Mouse (Mus musculus): ENCODE measurements at regions not wholly inside any gene's neighbourhood (a gene's known extent, or its start where the extent isn't known, plus 50 kb on each side); places are given as distances from the start of the nearest gene placed in this dataset.

DNA sequence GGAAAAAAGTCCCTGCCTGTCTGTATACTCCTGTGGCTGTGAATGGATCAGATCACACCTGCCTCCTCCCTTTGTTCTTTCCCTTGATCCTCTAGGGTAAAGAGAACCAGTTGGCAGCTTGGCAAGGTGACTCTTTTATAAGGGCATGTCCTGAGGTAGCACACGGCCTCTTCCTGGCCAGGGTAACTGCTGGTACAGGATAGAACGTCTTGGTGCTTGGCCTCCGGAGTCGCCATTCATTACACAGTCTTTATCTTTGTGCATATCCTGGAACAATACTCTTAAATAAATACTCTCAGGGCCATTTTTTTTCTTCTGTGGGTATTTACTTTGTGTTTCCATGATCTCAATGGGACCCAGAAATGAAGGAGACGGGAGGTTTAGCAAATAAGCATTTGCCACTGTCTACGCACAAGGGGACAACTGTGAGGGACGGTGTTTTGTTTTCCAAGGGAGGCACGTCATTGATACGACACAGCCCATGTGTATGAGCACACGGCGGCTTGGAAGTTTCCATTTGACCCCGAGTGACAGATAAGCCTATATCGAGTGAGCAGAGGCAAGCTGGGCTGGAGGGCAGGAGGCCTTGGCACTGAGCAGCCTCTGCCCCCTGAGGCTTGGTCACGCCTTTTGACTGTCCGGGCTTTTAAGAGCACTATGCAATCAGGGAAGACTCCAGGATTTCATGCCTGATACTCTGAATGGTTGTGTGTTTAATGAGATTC, 151.1 kb downstream of the Irs2 start:
- no peaks in the 10 kb centered on the region for H3K36me3 ChIP-seq (ENCODE audit: control insufficient read depth, insufficient read depth, low read length)
- no peak for DNase-seq
- WGBS: 92% methylated on average over 15 of the region's 15 CpGs
- H3K27me3 ChIP-seq (ENCODE audit: control insufficient read depth, insufficient read depth, low read length): no peaks in the 10 kb centered on the region
- no peak overlapping the region for H3K27ac ChIP-seq (ENCODE audit: control insufficient read depth, insufficient read depth, low read length)
- H3K4me3 ChIP-seq (ENCODE audit: control insufficient read depth, insufficient read depth, low read length): no peak overlapping the region
- TF ChIP-seq POLR2A (IDR thresholded peaks at IDR 0.05; ENCODE audit: control insufficient read depth, extremely low read depth, insufficient read depth, low read length, poor library complexity): no peak
- no peak for TF ChIP-seq CTCF (IDR thresholded peaks at IDR 0.05; ENCODE audit: borderline replicate concordance, control insufficient read depth, extremely low read depth, insufficient read depth, low read length, poor library complexity)
- H3K4me1 ChIP-seq (replicated peaks; ENCODE audit: control insufficient read depth, insufficient read depth, low read length): no peaks in the 10 kb centered on the region

- DNase-seq: no peak
- Histone ChIP-seq H3K4me1 (replicated peaks; ENCODE audit: control insufficient read depth, insufficient read depth, low read length) (no peaks in the 10 kb centered on the region), H3K27ac (ENCODE audit: control insufficient read depth, insufficient read depth, low read length) (no peak overlapping the region), H3K4me3 (ENCODE audit: control insufficient read depth, insufficient read depth, low read length) (no peak overlapping the region), H3K36me3 (ENCODE audit: control insufficient read depth, insufficient read depth, low read length) (no peaks in the 10 kb centered on the region), H3K27me3 (ENCODE audit: control insufficient read depth, insufficient read depth, low read length) (no peaks in the 10 kb centered on the region)
- TF ChIP-seq POLR2A (IDR thresholded peaks at IDR 0.05; ENCODE audit: control insufficient read depth, extremely low read depth, insufficient read depth, low read length, poor library complexity): no peak
- no peak for TF ChIP-seq CTCF (IDR thresholded peaks at IDR 0.05; ENCODE audit: borderline replicate concordance, control insufficient read depth, extremely low read depth, insufficient read depth, low read length, poor library complexity)
- 92% methylated on average over 3 of the region's 3 CpGs for WGBS
Observed at GRCm38 (mm10) chr8:10855696-10856095, 152.6 kb downstream of the Irs2 start.

- TF ChIP-seq CTCF (IDR thresholded peaks at IDR 0.05; ENCODE audit: borderline replicate concordance, control insufficient read depth, extremely low read depth, insufficient read depth, low read length, poor library complexity): no peak
- TF ChIP-seq POLR2A (IDR thresholded peaks at IDR 0.05; ENCODE audit: control insufficient read depth, extremely low read depth, insufficient read depth, low read length, poor library complexity): no peak
- no peaks in the 10 kb centered on the region for H3K27me3 ChIP-seq (ENCODE audit: control insufficient read depth, insufficient read depth, low read length)
- H3K27ac ChIP-seq (ENCODE audit: control insufficient read depth, insufficient read depth, low read length): no peak overlapping the region
- WGBS: 84% methylated on average over 4 of the region's 4 CpGs
- H3K4me1 ChIP-seq (replicated peaks; ENCODE audit: control insufficient read depth, insufficient read depth, low read length): no peaks in the 10 kb centered on the region
- DNase-seq: no peak
- no peak overlapping the region for H3K4me3 ChIP-seq (ENCODE audit: control insufficient read depth, insufficient read depth, low read length)
- H3K36me3 ChIP-seq (ENCODE audit: control insufficient read depth, insufficient read depth, low read length): no peaks in the 10 kb centered on the region
Observed at GRCm38 (mm10) chr8:10855131-10855530, 153.1 kb downstream of the Irs2 start.

DNA sequence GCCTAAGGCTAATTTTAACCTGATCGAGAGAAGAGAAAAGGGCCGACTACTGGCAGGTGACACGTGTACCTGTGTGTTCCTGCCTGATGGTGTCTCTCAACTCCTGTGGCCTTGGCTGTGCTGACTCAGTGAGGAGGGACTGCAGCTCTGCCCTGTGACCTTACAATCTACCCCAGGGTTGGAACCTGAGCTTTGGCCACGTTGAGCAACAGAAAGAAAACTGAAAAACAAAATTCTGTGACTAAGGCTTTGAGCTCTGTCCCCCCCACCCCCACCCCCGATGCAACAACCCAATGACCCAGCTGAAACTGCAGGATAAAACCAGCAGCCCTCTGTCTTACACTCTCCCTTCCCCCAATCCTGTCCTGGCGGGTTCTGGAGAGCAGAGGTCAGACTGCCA, 153.7 kb downstream of the Irs2 start:
- no peak overlapping the region for H3K27ac ChIP-seq (ENCODE audit: control insufficient read depth, insufficient read depth, low read length)
- no peaks in the 10 kb centered on the region for H3K27me3 ChIP-seq (ENCODE audit: control insufficient read depth, insufficient read depth, low read length)
- WGBS: 67% methylated on average over 6 of the region's 6 CpGs
- no peaks in the 10 kb centered on the region for H3K36me3 ChIP-seq (ENCODE audit: control insufficient read depth, insufficient read depth, low read length)
- no peak for DNase-seq
- TF ChIP-seq CTCF (IDR thresholded peaks at IDR 0.05; ENCODE audit: borderline replicate concordance, control insufficient read depth, extremely low read depth, insufficient read depth, low read length, poor library complexity) (no peak), POLR2A (IDR thresholded peaks at IDR 0.05; ENCODE audit: control insufficient read depth, extremely low read depth, insufficient read depth, low read length, poor library complexity) (no peak)
- no peaks in the 10 kb centered on the region for H3K4me1 ChIP-seq (replicated peaks; ENCODE audit: control insufficient read depth, insufficient read depth, low read length)
- no peak overlapping the region for H3K4me3 ChIP-seq (ENCODE audit: control insufficient read depth, insufficient read depth, low read length)

DNA sequence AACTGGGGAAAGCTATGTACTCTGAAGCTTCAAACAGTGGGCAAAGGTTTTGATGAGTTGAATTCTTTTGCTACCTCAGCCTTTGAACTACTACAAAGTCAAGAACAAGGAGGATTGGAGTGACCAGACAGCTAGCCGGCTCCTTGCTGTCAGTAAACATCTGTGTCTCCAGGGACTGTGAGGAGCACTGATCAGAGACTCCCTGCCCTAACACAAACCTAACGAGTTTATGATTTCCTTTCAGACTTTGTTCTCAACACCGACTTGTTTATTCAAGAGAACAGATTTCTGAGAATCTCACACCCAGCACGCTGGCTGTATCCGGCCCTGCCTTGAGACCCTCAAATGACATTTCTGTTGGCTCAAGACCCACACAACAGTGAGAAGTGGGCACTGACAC, 154.4 kb downstream of the Irs2 start:
- TF ChIP-seq POLR2A (IDR thresholded peaks at IDR 0.05; ENCODE audit: control insufficient read depth, extremely low read depth, insufficient read depth, low read length, poor library complexity) (no peak), CTCF (IDR thresholded peaks at IDR 0.05; ENCODE audit: borderline replicate concordance, control insufficient read depth, extremely low read depth, insufficient read depth, low read length, poor library complexity) (no peak)
- 87% methylated on average over 5 of the region's 5 CpGs for WGBS
- Histone ChIP-seq H3K27me3 (ENCODE audit: control insufficient read depth, insufficient read depth, low read length) (no peaks in the 10 kb centered on the region), H3K4me1 (replicated peaks; ENCODE audit: control insufficient read depth, insufficient read depth, low read length) (no peaks in the 10 kb centered on the region), H3K27ac (ENCODE audit: control insufficient read depth, insufficient read depth, low read length) (no peak overlapping the region), H3K4me3 (ENCODE audit: control insufficient read depth, insufficient read depth, low read length) (no peak overlapping the region), H3K36me3 (ENCODE audit: control insufficient read depth, insufficient read depth, low read length) (no peaks in the 10 kb centered on the region)
- DNase-seq: no peak

DNA sequence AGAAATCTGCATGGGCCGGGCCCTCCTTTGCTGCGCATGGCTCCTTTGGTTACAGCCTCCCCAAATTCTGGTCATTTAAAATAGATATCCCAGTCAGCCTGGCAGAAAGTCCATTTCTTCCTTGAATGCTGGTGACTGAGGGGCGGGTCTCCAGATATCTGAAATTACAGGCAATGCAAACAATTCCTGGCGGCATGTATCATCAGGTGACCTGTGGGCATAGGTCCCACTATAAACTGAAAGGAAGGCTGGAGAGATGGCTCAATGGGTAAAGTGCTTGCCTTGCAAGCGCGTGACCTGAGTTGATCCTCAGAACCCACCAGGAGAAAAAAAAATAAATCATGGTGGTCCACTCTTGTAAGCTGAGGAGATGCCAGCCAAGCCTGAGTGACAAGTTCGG, 158.3 kb downstream of the Irs2 start:
- Histone ChIP-seq H3K27ac (ENCODE audit: control insufficient read depth, insufficient read depth, low read length) (no peak overlapping the region), H3K4me1 (replicated peaks; ENCODE audit: control insufficient read depth, insufficient read depth, low read length) (peaks cover 3% of the 10 kb centered on the region), H3K36me3 (ENCODE audit: control insufficient read depth, insufficient read depth, low read length) (no peaks in the 10 kb centered on the region), H3K4me3 (ENCODE audit: control insufficient read depth, insufficient read depth, low read length) (no peak overlapping the region), H3K27me3 (ENCODE audit: control insufficient read depth, insufficient read depth, low read length) (no peaks in the 10 kb centered on the region)
- TF ChIP-seq POLR2A (IDR thresholded peaks at IDR 0.05; ENCODE audit: control insufficient read depth, extremely low read depth, insufficient read depth, low read length, poor library complexity): no peak
- TF ChIP-seq CTCF (IDR thresholded peaks at IDR 0.05; ENCODE audit: borderline replicate concordance, control insufficient read depth, extremely low read depth, insufficient read depth, low read length, poor library complexity): no peak
- 95% methylated on average over 7 of the region's 7 CpGs for WGBS
- no peak for DNase-seq

DNA sequence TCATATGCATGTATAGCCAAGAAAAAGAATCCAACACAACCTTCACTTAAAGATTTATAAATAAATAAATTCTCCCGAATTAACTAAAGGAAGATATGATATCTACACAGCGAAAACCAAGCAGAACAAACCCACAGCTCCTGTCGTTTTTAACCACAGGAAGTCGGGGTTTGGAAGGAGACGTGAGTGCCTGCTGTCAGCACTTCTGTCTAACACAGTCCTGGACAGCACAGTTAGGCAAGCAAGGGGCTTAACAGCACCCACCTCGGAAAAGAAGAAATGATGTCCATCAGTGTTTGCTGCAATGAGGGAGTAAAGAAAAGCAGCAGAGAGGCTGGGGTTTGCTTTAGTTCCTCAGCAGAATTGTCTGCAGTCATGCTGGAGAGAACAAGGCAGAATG, 162.7 kb downstream of the Irs2 start:
- WGBS: 4% methylated on average over 6 of the region's 6 CpGs
- H3K36me3 ChIP-seq (ENCODE audit: control insufficient read depth, insufficient read depth, low read length): no peaks in the 10 kb centered on the region
- H3K27ac ChIP-seq (ENCODE audit: control insufficient read depth, insufficient read depth, low read length): no peak overlapping the region
- TF ChIP-seq CTCF (IDR thresholded peaks at IDR 0.05; ENCODE audit: borderline replicate concordance, control insufficient read depth, extremely low read depth, insufficient read depth, low read length, poor library complexity): no peak
- TF ChIP-seq POLR2A (IDR thresholded peaks at IDR 0.05; ENCODE audit: control insufficient read depth, extremely low read depth, insufficient read depth, low read length, poor library complexity): no peak
- H3K4me1 ChIP-seq (replicated peaks; ENCODE audit: control insufficient read depth, insufficient read depth, low read length): peaks cover 3% of the 10 kb centered on the region
- no peaks in the 10 kb centered on the region for H3K27me3 ChIP-seq (ENCODE audit: control insufficient read depth, insufficient read depth, low read length)
- DNase-seq: no peak
- H3K4me3 ChIP-seq (ENCODE audit: control insufficient read depth, insufficient read depth, low read length): no peak overlapping the region
